9 mouse cellular contexts compared by ENCODE assay signal in genomic region chr1:53053087-53054022, GRCm38 (mm10). TPM values are rescaled to one million over a fixed set of nuclear protein-coding genes. Genes with fewer than 3 reads are reported as not detected.
DNase-seq lines count a peak whose midpoint lies in the region; ATAC-seq and TF ChIP-seq lines count a peak whose summit lies in the region.
"Had no signal": no experiment of that assay in that cellular context is flagged by ENCODE, and none has a peak within 500 bp of the region (broad histone marks: within the 10 kb centered on the region; RNA-seq: fewer than 3 reads in every experiment).

No protein-coding gene starts in this region.

- peak; percentile 78 for ATAC-seq in hindbrain, embryonic 13.5 days (ENCODE audit: low FRiP score)
- 0 out of 2 replicates have a peak, but pooled peaks have one; percentile 56 for ATAC-seq in midbrain, embryonic 13.5 days

- no peak for TF ChIP-seq POLR2A in heart, adult 2 months (IDR thresholded peaks at IDR 0.05; ENCODE audit: insufficient read depth, low read depth, low read length)

- H3K4me2 ChIP-seq in hindbrain, embryonic 13.5 days, result no peak overlapping the region
- no peak overlapping the region for H3K4me2 ChIP-seq in midbrain, embryonic 13.5 days (replicated peaks)
- H3K4me2 ChIP-seq: limb, embryonic 12.5 days had no signal

- H3K27ac ChIP-seq in heart, adult 2 months, result no peak overlapping the region
- no peak overlapping the region for H3K27ac ChIP-seq in hindbrain, embryonic 13.5 days
- no peak overlapping the region for H3K27ac ChIP-seq in left cerebral cortex, adult 2 months
- H3K27ac ChIP-seq in midbrain, embryonic 13.5 days, result no peak overlapping the region
- H3K27ac ChIP-seq: limb, embryonic 12.5 days had no signal

- H3K9ac ChIP-seq in heart, adult 2 months (ENCODE audit: low read depth, low read length), result no peak overlapping the region
- H3K9ac ChIP-seq in hindbrain, embryonic 13.5 days, result no peak overlapping the region
- no peak overlapping the region for H3K9ac ChIP-seq in midbrain, embryonic 13.5 days (replicated peaks)
- H3K9ac ChIP-seq: limb, embryonic 12.5 days had no signal

- peak; percentile 82 for TF ChIP-seq CTCF in heart, adult 2 months (IDR thresholded peaks at IDR 0.05)
- TF ChIP-seq CTCF in left cerebral cortex, adult 2 months (IDR thresholded peaks at IDR 0.05), result peak; percentile 77

- H3K9me3 ChIP-seq in hindbrain, embryonic 13.5 days, result no peaks in the 10 kb centered on the region
- no peaks in the 10 kb centered on the region for H3K9me3 ChIP-seq in midbrain, embryonic 13.5 days

- H3K4me3 ChIP-seq in heart, adult 2 months, result no peak overlapping the region
- no peak overlapping the region for H3K4me3 ChIP-seq in hindbrain, embryonic 13.5 days
- H3K4me3 ChIP-seq in left cerebral cortex, adult 2 months, result no peak overlapping the region
- no peak overlapping the region for H3K4me3 ChIP-seq in midbrain, embryonic 13.5 days (replicated peaks)
- H3K4me3 ChIP-seq: limb, embryonic 12.5 days had no signal

- DNase-seq in heart, adult 2 months, result peak; percentile 26 to 66
- no peak for DNase-seq in heart, adult 11 months
- peak; percentile 76 for DNase-seq in adrenal gland, postnatal 10 days
- DNase-seq in embryo, embryonic 9.5 days (ENCODE audit: extremely low spot score), result peak; percentile 42
- DNase-seq in left cerebral cortex, adult 2 months (ENCODE audit: extremely low spot score in 1 of 2, low spot score in 2 of 2), result peak; percentile 55 to 70
- peak; percentile 53 to 74 for DNase-seq in spleen, postnatal 10 days (ENCODE audit: low spot score in 2 of 2)

- H3K36me3 ChIP-seq in heart, adult 2 months (ENCODE audit: control insufficient read depth, insufficient read depth, low read length), result no peaks in the 10 kb centered on the region
- H3K36me3 ChIP-seq in hindbrain, embryonic 13.5 days, result no peaks in the 10 kb centered on the region
- H3K36me3 ChIP-seq in midbrain, embryonic 13.5 days, result no peaks in the 10 kb centered on the region
- H3K36me3 ChIP-seq: limb, embryonic 12.5 days had no signal

- H3K27me3 ChIP-seq in heart, adult 2 months (ENCODE audit: control insufficient read depth, insufficient read depth, low read length), result no peaks in the 10 kb centered on the region
- no peaks in the 10 kb centered on the region for H3K27me3 ChIP-seq in hindbrain, embryonic 13.5 days
- H3K27me3 ChIP-seq in midbrain, embryonic 13.5 days, result no peaks in the 10 kb centered on the region
- H3K27me3 ChIP-seq: limb, embryonic 12.5 days had no signal

- WGBS in heart, adult 2 months, result 36% methylated on average over 9 of the region's 9 CpGs
- WGBS in hindbrain, embryonic 13.5 days, result 52% methylated on average over 9 of the region's 9 CpGs
- 48% methylated on average over 9 of the region's 9 CpGs for WGBS in midbrain, embryonic 13.5 days

- H3K4me1 ChIP-seq in heart, adult 2 months (ENCODE audit: control insufficient read depth, insufficient read depth, low read length), result no peaks in the 10 kb centered on the region
- no peaks in the 10 kb centered on the region for H3K4me1 ChIP-seq in hindbrain, embryonic 13.5 days (replicated peaks)
- no peaks in the 10 kb centered on the region for H3K4me1 ChIP-seq in midbrain, embryonic 13.5 days (replicated peaks)
- H3K4me1 ChIP-seq: limb, embryonic 12.5 days had no signal

- H3K79me2 ChIP-seq in heart, adult 2 months (replicated peaks; ENCODE audit: control insufficient read depth, insufficient read depth, low read length), result no peaks in the 10 kb centered on the region

- intact Hi-C loops in heart, adult 2 months (cut with DNase I), result loop anchor here (1.0 to 2.0 kb wide), 2 partner anchors 219 to 299 kb away; partner anchors contain the start of genes Asdurf, Asnsd1 and Gm28551
- intact Hi-C loops in left cerebral cortex, adult 2 months (cut with DNase I), result loop anchor here (1.0 to 2.0 kb wide), 2 partner anchors 219 to 299 kb away; partner anchors contain the start of genes Asdurf, Asnsd1 and Gm28551

- no peak for TF ChIP-seq EP300 in heart, adult 2 months (IDR thresholded peaks at IDR 0.05; ENCODE audit: insufficient read depth, low read depth, low read length)

RNA-seq across cellular contexts. Expression of gene Mstn, which starts 8.1 kb away (rescaled TPM):
- under 1 TPM; 0.37 to 0.43 TPM for total RNA-seq in heart, adult 2 months (2021)
- polyA plus RNA-seq in heart, adult 2 months (2012; rRNA removed), result 0.21 and 1.4 TPM in 2 replicates
- total RNA-seq in adrenal gland, postnatal 10 days (2021), result 1 to 10 TPM in 1 of 2 experiments, under 1 TPM in 1; 0.63 to 2.5 TPM
- 0.35 and 0.75 TPM in 2 replicates for polyA plus RNA-seq in hindbrain, embryonic 13.5 days (2015; fragmentation: Nextera tagmentation; extraction: Ambion mirVana)
- total RNA-seq in left cerebral cortex, adult 2 months (2021), result under 1 TPM; 0.33 to 0.50 TPM
- polyA plus RNA-seq in midbrain, embryonic 13.5 days (2015; fragmentation: Nextera tagmentation; extraction: Ambion mirVana), result 0.24 and 0.31 TPM in 2 replicates

RNA-seq across cellular contexts. Expression of gene 1700019D03Rik, which starts 33.4 kb away (rescaled TPM):
- total RNA-seq in heart, adult 2 months (2021), result 1 to 10 TPM; 1.2 to 1.6 TPM
- 1.4 and 2.0 TPM in 2 replicates for polyA plus RNA-seq in heart, adult 2 months (2012; rRNA removed)
- total RNA-seq in adrenal gland, postnatal 10 days (2021), result under 1 TPM; 0.81 to 0.82 TPM
- 2.4 and 3.1 TPM in 2 replicates for polyA plus RNA-seq in hindbrain, embryonic 13.5 days (2015; fragmentation: Nextera tagmentation; extraction: Ambion mirVana)
- 10 to 100 TPM; 12.8 to 13.7 TPM for total RNA-seq in left cerebral cortex, adult 2 months (2021)
- 0.83 and 1.8 TPM in 2 replicates for polyA plus RNA-seq in midbrain, embryonic 13.5 days (2015; fragmentation: Nextera tagmentation; extraction: Ambion mirVana)

Comparison
In these comparisons a context has a peak if more than half of its experiments do, and no peak if none do; other contexts are left out.
1. RNA of gene 1700019D03Rik, which starts 33.4 kb away (total RNA-seq): 12.8 to 13.7 TPM in left cerebral cortex, adult 2 months; 1.2 to 1.6 TPM in heart, adult 2 months and 0.81 to 0.82 TPM in adrenal gland, postnatal 10 days; every median in the first group is over 4 times any median in the second.